Mouse (Mus musculus) limb, embryonic 15.5 days (tissue): ENCODE results near the gene Trim32. TPM values are rescaled to one million over a fixed set of nuclear protein-coding genes. Genes with fewer than 3 reads are reported as not detected.
A peak's percentile ranks its signal among the peaks of the same experiment; 100 is the strongest.

Experiments used
- ATAC-seq: fragments of 200-750 bp; cut with Nextera tagmentation; 2 replicates; pipeline ENCODE4 v1.8.0; 2017; ENCODE audit warnings: low read depth, moderate TSS enrichment; ENCODE audit not compliant: insufficient number of reproducible peaks, low FRiP score, low TSS enrichment
- H3K27ac ChIP-seq: fragments of 300-500 bp; sonication (generic); 2 replicates; pipeline ENCODE4 v1.5.1; 2015; ENCODE audit warnings: moderate library complexity, mild to moderate bottlenecking, inconsistent platforms
- H3K27me3 ChIP-seq: fragments of 300-500 bp; sonication (generic); 2 replicates; pipeline ENCODE4 v1.6.1; 2015; ENCODE audit warnings: inconsistent platforms
- H3K36me3 ChIP-seq: fragments of 300-500 bp; sonication (generic); 2 replicates; pipeline ENCODE4 v1.6.1; 2015; ENCODE audit warnings: inconsistent platforms
- H3K4me1 ChIP-seq: fragments of 300-500 bp; sonication (generic); 2 replicates; pipeline ENCODE4 v1.6.1; 2015; ENCODE audit warnings: inconsistent platforms
- H3K4me2 ChIP-seq: fragments of 300-500 bp; sonication (generic); 2 replicates; pipeline ENCODE4 v1.6.1; 2015; ENCODE audit warnings: mild to moderate bottlenecking, inconsistent platforms
- H3K4me3 ChIP-seq: fragments of 300-500 bp; sonication (generic); 2 replicates; pipeline ENCODE4 v1.5.1; 2015; ENCODE audit warnings: mild to moderate bottlenecking, inconsistent platforms
- H3K9ac ChIP-seq: fragments of 300-500 bp; sonication (generic); 2 replicates; pipeline ENCODE4 v1.6.1; 2015; ENCODE audit warnings: inconsistent platforms
- H3K9me3 ChIP-seq: fragments of 300-500 bp; sonication (generic); 2 replicates; pipeline ENCODE4 v1.6.1; 2016; ENCODE audit warnings: inconsistent platforms
- WGBS: fragments of 180-500 bp; shearing (Covaris S2); methylation state at CpG from one replicate; pipeline ENCODE4 v1.1.7; 2015; 5-methylcytosine and 5-hydroxymethylcytosine counted together
- polyA plus RNA-seq: library from polyadenylated mRNA; unstranded; fragments of >200 nt; fragmentation: Nextera tagmentation; extraction: Ambion mirVana; gene quantifications from 2 replicates; pipeline ENCODE4 v1.2.1, GENCODE M21; 2015

Trim32 gene
- 44.3 and 48.9 TPM in 2 replicates for polyA plus RNA-seq

DNA sequence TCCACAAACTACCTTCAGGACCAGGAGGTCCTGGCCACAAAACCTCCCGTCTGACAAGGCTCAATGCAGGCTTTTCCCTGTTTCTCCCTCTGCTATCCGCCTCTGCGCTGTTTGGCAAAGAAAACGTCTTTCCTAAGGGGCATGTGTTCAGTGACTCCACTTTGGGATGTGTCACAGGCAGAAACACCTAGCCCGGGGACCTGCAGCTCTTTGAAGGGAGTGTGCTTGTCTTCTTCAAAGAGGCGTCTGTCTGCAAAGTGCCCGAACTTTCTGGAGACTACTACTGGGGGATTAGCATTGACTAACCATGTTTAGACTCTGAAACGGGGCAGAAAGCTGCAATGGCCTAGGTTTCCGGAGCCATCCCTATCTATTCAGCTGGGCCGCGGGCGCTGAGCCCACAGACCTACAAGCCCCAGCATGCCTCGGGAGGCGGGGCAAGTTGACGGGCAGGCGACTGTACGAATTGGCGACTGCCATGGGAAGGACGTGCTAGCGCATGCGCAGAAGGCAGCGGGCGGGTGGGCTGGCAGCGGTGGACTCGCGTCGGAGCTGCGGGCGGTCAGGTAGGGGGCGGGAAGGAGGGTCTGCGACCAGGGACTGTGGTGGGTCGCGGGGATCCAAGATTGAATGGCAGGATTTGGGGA lies at the start of gene Trim32:
TSS of gene Trim32 (plus strand) at position 483 of the 647 bp plus-strand sequence.
- peak within 1 kb of the TSS; percentile 57; the same call in 1 of the 2 replicates for H3K27ac ChIP-seq
- peaks cover 19% of the 10 kb centered on the region for H3K4me1 ChIP-seq
- 3% methylated on average over 32 of the region's 33 CpGs for WGBS

DNA sequence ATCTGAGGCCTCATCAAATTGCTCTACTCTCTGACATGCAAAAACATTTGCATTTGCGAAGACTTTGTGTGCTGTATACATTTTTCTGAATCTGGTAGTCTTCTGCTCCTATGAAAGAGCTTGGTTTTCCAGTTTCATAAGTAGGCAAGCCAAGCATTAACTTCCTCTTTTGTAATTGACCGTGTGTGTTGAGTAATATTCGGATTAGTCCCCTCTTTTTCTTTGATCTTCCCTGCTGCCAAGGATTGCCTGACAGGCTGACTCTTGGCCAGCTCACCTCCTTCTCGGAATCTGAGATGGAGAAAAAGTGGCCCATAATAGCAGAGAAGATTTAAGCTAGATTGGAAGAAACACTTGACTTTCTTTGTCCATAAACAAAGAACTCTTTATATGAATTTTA lies 39.3 kb upstream of the Trim32 start:
- no peak overlapping the region for H3K4me3 ChIP-seq
- H3K9ac ChIP-seq, result no peak overlapping the region
- H3K9me3 ChIP-seq, result no peaks in the 10 kb centered on the region
- 66% methylated on average over 4 of the region's 4 CpGs for WGBS
- H3K36me3 ChIP-seq, result no peaks in the 10 kb centered on the region
- ATAC-seq, result no peak
- H3K4me1 ChIP-seq, result no peaks in the 10 kb centered on the region
- no peak overlapping the region for H3K4me2 ChIP-seq
- H3K27me3 ChIP-seq, result no peaks in the 10 kb centered on the region
- H3K27ac ChIP-seq, result no peak overlapping the region

More for the DNA sequence above, at the start of gene Trim32:
- ATAC-seq, result peak; percentile 92
- Histone ChIP-seq H3K4me3 (peak within 1 kb of the TSS; percentile 74), H3K9me3 (no peaks in the 10 kb centered on the region), H3K27me3 (no peaks in the 10 kb centered on the region), H3K4me2 (peak within 1 kb of the TSS; percentile 57), H3K9ac (peak within 1 kb of the TSS; percentile 64), H3K36me3 (no peaks in the 10 kb centered on the region)

DNA sequence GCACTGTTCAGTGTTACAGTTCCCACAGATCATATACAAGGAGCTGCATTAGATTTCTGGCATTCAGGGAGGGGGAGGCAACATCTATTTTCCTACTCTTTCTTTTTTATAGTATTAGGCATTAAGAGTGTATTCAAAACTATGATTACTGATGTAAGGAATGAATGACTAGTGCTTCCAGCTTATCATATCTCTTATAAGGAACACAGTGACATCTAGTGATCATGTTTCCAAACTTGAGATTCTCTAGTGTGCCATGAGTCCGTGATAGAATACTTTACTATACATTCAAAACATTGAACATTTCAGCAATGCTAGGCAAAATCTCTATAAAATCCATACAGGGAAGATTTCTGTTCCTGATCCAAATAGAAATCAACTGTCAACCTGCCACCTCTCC lies 24.5 kb upstream of the Trim32 start:
- 58% methylated on average over 1 of the region's 1 CpGs for WGBS
- Histone ChIP-seq H3K4me2 (no peak overlapping the region), H3K4me3 (no peak overlapping the region), H3K9me3 (no peaks in the 10 kb centered on the region), H3K36me3 (no peaks in the 10 kb centered on the region), H3K4me1 (no peaks in the 10 kb centered on the region), H3K9ac (no peak overlapping the region), H3K27ac (no peak overlapping the region), H3K27me3 (no peaks in the 10 kb centered on the region)
- no peak for ATAC-seq

DNA sequence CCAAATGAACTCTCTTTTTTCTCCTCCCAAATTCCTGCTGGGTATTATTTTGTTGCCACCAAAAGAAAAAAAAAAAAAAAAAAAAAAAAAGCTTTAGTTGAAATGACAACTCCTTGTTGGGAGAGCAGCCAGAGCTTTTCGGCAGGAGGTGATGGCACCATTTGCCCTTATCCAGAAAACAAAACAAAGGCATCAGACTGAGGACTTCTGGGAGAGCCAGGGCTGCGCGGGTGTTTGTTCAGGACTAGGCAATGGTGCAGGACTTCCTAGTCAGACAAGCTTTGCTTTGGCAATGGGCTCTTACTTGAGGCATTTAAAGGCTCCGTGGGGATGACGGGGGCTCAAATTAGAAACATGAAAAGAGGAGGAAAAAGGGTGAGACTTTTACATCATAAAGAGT lies 17.8 kb upstream of the Trim32 start:
- no peaks in the 10 kb centered on the region for H3K4me1 ChIP-seq
- H3K27ac ChIP-seq, result no peak overlapping the region
- no peak overlapping the region for H3K4me3 ChIP-seq
- no peaks in the 10 kb centered on the region for H3K36me3 ChIP-seq
- H3K9ac ChIP-seq, result no peak overlapping the region
- H3K4me2 ChIP-seq, result no peak overlapping the region
- no peaks in the 10 kb centered on the region for H3K27me3 ChIP-seq
- WGBS, result 51% methylated on average over 5 of the region's 5 CpGs
- no peak for ATAC-seq
- H3K9me3 ChIP-seq, result no peaks in the 10 kb centered on the region

DNA sequence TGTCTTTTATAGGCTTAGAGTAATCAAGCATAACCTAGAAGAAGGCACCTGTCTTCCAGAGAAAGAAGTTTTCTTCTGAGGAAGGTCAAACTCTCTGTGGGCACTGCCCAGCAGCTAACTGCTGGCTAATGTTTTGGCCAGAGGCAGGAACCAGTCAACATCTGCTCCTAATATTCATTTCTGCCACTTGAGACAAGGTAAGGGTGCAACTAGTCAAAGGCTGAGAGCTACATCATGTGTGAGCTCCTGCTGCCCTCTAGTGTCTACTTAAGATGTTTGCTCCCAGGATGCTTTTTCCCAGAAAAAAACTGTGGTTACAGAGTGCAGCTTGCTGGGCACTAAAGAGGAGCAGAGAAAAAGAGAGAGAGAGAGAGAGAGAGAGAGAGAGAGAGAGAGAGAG lies 15.0 kb upstream of the Trim32 start:
- Histone ChIP-seq H3K9me3 (no peaks in the 10 kb centered on the region), H3K36me3 (no peaks in the 10 kb centered on the region), H3K4me3 (no peak overlapping the region), H3K9ac (no peak overlapping the region), H3K4me2 (no peak overlapping the region), H3K4me1 (no peaks in the 10 kb centered on the region), H3K27ac (no peak overlapping the region), H3K27me3 (no peaks in the 10 kb centered on the region)
- no peak for ATAC-seq

DNA sequence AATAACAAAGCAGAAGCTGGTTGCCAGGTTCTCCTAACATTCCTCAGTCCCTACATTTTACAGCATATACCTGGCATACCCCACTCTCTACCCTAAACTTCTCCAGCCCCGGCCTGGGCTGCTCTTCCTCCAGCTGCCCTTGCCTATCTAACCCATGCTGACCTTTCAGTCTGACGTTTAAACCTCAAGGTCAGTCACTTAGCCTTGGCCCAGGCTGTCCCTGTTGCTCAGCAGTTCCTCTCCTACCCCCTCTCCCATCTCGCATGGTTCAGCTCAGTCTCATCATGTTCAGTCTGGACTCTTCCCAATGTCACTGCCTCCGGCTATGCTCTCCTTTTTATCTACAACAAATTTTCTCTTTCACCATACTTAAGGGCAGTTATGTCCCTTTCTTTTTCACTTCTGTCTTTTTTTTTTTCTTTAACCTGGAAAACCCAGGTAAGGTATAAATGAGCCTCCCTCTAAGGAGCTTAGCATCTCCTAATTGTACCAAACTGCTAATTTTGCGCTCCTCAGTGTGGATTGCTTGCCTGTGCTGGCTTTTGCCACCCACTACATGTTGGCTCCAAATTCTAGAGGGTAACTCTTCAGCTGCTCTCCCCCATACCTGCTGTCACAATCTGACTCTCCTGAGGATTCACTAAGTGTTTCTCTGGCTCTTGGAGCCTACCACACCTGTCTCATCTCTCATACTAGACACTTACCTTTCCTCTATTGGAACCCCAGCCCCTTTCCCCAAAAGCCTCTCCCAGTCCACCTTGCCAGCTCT lies 10.0 kb upstream of the Trim32 start:
- no peaks in the 10 kb centered on the region for H3K9me3 ChIP-seq
- H3K4me3 ChIP-seq, result no peak overlapping the region
- no peak overlapping the region for H3K4me2 ChIP-seq
- no peak for ATAC-seq
- no peak overlapping the region for H3K27ac ChIP-seq
- H3K36me3 ChIP-seq, result no peaks in the 10 kb centered on the region
- no peaks in the 10 kb centered on the region for H3K4me1 ChIP-seq
- no peak overlapping the region for H3K9ac ChIP-seq
- 69% methylated on average over 5 of the region's 5 CpGs for WGBS
- H3K27me3 ChIP-seq, result no peaks in the 10 kb centered on the region

DNA sequence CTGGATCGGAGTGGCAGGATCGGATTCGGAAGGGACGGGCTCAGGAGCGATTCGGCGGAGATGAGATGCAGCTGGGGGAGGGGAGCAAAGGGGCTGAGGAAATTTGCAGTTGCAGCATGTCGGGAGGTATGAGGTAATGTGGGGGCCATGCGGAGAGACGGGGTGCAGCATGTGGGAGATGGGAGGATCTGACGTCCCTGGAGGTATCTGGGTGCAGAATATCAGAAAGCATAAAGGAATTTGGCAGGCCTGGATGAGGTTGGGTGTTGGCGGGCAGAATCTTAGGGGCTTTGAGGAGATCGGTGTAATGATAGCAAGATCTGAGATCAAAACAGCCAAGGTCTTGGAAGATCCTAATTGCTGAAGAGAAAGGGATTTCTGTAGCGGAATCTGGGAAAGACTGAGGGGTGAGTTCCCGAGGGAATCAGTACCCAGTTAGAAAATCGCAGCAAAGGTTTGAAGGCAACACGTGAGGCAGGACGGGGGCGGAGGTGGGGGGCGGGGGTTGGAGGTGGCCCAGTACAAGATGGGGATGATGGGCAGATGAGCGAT lies 441 bp downstream of the Trim32 start:
- Histone ChIP-seq H3K27ac (peak overlapping the region; percentile 57; the same call in 1 of the 2 replicates), H3K4me2 (peak overlapping the region; percentile 57), H3K4me1 (peaks cover 23% of the 10 kb centered on the region), H3K9me3 (no peaks in the 10 kb centered on the region), H3K36me3 (no peaks in the 10 kb centered on the region), H3K4me3 (peak overlapping the region; percentile 74), H3K9ac (peak overlapping the region; percentile 64), H3K27me3 (no peaks in the 10 kb centered on the region)
- under 1% methylated on average over 21 of the region's 21 CpGs for WGBS
- ATAC-seq, result peak; percentile 73

DNA sequence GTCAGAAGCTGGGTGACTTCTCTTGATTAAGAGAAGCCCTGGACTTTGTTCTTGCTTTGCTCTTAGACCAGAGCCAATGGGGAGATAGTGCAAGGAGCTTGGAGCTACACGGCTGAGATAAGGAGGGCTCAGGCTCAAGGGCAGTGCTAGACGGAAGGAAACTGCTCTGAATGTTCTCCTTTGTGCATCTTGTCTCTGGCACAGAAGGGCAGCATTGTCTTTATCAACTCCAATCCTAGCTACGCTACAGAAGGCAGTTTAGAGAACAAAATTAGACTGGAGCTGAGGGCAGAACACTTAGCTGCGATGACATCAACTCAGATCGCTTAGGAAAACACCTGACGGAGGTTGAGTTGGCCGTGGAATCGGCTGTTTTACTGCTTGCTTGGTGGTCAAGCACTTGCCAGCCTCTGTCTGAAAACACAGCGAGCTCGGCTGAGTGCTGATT lies 2.4 kb downstream of the Trim32 start:
- Histone ChIP-seq H3K9ac (no peak overlapping the region), H3K4me2 (no peak overlapping the region), H3K9me3 (no peaks in the 10 kb centered on the region), H3K27me3 (no peaks in the 10 kb centered on the region), H3K4me1 (peaks cover 31% of the 10 kb centered on the region), H3K27ac (no peak overlapping the region), H3K36me3 (no peaks in the 10 kb centered on the region), H3K4me3 (no peak overlapping the region)
- 79% methylated on average over 10 of the region's 10 CpGs for WGBS
- ATAC-seq, result no peak

DNA sequence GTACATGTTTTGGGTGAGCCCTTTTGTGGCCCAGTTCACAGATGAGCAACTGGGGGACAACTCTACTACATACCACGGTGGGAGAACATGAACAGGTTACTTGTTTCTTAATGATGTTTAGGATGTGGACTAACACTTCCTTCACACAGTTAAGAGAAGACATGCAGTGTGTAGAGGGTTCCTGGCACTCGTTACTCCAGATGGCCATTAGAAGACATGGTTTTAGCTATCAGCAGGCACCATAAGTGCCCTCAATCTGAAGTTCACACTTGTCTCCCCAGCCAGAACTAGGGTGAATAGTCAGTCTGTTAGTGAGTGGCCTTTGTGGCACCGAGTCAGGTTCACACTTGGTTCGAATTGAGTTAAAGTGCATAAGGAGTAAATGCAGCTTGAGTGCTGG lies 3.3 kb downstream of the Trim32 start:
- Histone ChIP-seq H3K36me3 (peaks cover 2% of the 10 kb centered on the region), H3K4me1 (peaks cover 33% of the 10 kb centered on the region), H3K27ac (no peak overlapping the region), H3K4me2 (no peak overlapping the region), H3K9ac (no peak overlapping the region), H3K27me3 (no peaks in the 10 kb centered on the region), H3K9me3 (no peaks in the 10 kb centered on the region), H3K4me3 (no peak overlapping the region)
- 86% methylated on average over 4 of the region's 4 CpGs for whole genome bisulfite sequencing
- no peak for ATAC-seq

DNA sequence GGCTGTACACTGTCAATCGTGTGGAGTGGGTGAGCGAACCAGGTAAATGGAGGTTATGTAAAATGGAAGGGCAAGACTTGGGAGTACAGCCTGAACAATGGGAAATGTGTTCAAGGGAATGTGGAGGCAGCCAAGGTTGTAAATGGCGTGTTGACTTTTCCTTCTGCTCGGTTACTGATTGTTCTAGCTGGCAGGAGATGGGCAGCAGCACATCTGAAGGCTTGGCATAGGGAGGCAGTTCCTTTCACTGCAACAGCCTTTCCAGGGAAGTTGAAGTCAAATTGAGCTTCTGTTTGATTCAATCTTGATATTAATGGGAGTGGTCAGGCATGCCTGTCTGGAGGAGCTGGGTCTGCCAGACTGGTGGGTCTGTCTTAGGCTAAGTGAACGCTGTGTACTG lies 5.5 kb downstream of the Trim32 start:
- WGBS, result 59% methylated on average over 5 of the region's 5 CpGs
- Histone ChIP-seq H3K4me3 (no peak overlapping the region), H3K27me3 (no peaks in the 10 kb centered on the region), H3K9me3 (no peaks in the 10 kb centered on the region), H3K27ac (peak overlapping the region; percentile 33; the same call in 1 of the 2 replicates), H3K4me2 (no peak overlapping the region), H3K4me1 (peaks cover 31% of the 10 kb centered on the region), H3K36me3 (peaks cover 24% of the 10 kb centered on the region), H3K9ac (no peak overlapping the region)
- ATAC-seq, result no peak

DNA sequence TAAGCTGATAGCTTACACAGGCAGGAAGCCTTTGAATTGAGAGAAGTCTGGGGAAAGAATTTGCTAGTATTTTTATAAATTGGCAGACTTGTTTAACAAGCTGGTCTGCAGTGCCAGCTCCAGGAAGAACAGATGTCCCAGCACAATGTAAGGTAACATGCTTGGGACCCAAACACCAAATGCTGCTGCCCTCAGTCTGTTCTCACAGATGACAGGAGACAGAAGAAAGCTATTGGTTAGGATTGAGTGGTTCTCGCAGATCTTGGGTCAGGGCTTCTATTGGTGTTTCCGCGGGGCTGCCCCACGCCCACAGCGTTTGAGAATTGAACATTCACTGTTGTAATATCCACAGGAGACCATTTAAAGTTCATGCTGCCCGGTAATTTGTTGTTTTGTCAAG lies 6.1 kb downstream of the Trim32 start:
- Histone ChIP-seq H3K9ac (no peak overlapping the region), H3K36me3 (peaks cover 30% of the 10 kb centered on the region), H3K4me1 (peaks cover 26% of the 10 kb centered on the region), H3K27ac (peak overlapping the region; percentile 61), H3K4me2 (no peak overlapping the region), H3K9me3 (no peaks in the 10 kb centered on the region), H3K4me3 (no peak overlapping the region), H3K27me3 (no peaks in the 10 kb centered on the region)
- no peak for ATAC-seq
- WGBS, result 37% methylated on average over 6 of the region's 6 CpGs

DNA sequence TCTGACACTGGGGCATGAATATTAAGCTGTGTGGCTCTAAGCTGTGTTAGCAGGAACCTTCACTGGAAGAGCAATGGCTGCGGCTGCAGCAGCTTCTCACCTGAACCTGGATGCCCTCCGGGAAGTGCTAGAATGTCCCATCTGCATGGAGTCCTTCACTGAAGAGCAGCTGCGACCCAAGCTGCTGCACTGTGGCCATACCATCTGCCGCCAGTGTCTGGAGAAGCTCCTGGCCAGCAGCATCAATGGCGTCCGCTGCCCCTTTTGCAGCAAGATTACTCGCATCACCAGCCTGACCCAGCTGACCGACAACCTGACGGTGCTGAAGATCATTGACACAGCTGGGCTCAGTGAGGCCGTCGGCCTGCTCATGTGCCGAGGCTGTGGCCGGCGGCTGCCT lies 8.3 kb downstream of the Trim32 start:
- peaks cover 46% of the 10 kb centered on the region for H3K36me3 ChIP-seq
- H3K4me3 ChIP-seq, result no peak overlapping the region
- H3K4me2 ChIP-seq, result no peak overlapping the region
- no peaks in the 10 kb centered on the region for H3K9me3 ChIP-seq
- H3K4me1 ChIP-seq, result peaks cover 15% of the 10 kb centered on the region
- no peak overlapping the region for H3K9ac ChIP-seq
- H3K27me3 ChIP-seq, result no peaks in the 10 kb centered on the region
- no peak for ATAC-seq
- H3K27ac ChIP-seq, result no peak overlapping the region
- 96% methylated on average over 14 of the region's 14 CpGs for WGBS
